Mouse (Mus musculus) layer of hippocampus, adult 9-11 months (tissue): ENCODE results near the gene Ofcc1.

ENCODE experiments used
- DNase-seq: peaks from one replicate; pipeline ENCODE4 v3.0.0; 2022

Gene Ofcc1

DNA sequence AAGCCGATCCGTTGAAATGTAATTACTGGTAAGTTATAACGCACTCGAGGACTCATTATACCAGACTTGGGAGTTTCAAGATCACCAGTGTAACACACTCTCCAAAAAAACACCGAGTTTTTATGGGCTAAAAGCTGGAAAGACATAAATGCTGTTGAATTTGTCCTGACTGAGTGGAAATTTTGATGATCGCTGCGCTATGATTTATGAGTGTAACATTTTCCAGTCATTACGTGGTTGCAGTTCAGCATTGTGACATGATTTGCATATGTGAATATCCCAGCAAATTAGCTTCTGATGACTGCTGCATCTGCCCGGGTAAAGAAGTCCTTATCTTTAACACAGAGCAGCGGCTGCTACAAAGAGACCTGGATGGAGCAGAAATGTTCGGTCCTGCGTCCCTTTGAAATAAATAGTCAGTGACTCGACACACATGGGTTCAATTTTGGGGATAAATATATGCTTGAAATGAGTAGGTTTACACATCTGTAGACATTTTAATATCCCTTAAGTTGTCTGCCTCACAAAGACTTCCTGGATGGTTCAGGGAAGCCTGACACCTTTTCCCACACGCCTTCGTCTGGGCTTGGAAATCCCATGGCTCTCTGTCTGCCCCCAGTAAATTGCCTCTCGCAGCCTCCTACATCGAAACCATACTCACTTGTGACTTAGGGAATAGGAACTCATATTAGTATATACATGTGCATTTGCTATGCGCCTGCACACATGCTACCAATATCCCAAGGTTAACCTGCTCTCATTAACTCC lies 381.8 kb downstream of the Ofcc1 start:
- no peak for DNase-seq

DNA sequence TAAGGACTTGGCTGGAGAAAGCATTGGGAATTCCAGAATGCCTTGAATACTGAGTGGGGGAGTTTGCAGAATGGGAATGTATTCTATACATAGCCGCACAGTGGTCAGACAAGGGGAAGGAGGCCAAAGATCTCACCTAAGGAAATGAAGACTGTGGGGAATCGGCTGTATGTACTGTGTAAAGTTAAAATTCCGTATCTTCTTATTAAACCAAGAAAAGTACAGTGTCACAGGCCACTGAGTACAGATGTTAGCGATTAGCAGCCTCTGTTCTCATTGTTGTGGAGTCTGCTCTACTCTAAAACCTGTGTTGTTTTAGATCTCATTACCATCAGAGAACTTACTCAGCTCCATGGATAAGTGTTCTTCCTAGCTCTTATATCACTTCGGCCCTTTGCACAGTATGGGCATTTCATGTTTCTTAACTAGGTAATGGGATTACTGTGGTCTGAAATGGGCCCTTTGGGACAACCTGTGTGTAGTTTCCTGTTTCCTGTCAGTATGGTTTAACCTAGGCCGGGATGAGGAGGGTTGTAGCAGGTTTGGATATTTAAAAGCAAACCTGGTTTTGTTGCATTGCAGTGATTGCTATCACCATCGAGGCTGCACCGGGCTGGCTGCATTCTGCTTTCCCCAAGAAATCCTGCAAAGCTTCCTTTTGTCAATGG lies 392.8 kb downstream of the Ofcc1 start:
- no peak for DNase-seq

DNA sequence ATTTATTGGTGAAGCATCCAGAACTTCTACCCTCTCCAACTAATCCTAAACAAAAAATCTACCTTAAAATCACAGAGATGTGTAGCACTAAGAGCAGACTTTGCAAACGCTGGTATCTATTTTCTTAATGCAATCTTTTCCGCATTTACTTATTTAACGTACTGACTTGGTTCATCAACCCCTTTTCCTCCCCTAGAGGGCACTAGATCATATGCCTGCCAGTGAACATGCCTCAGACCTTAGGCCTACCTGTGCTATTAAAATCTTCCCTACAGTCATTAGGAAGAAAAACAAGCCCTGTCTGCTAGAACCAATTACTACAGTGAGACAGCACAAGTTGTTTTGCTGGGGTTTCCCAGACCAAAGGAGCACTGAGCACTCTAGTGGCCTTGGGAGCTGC lies 404.0 kb downstream of the Ofcc1 start:
- no peak for DNase-seq

DNA sequence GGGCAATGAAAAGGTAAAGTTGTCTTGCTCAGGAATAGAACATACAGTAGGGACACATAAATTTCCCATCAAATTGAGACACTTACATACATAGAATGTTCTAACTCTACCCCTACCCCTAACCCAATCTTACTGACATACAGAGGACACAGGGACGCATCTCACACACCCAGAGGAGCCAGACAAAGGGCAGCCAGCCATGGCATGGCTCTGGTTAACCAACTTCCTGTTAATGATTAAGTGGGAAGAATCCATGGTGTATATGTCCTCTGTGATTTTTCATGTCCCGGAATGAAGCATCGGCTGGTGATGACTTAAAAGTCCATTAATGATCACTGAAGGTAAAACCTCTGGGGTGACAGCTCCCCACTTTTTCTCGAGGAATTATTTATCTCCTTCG lies 405.2 kb downstream of the Ofcc1 start:
- DNase-seq = no peak
